Mouse (Mus musculus) ES-CJ7 (cell line): ENCODE data around the gene Slc30a2.

Experiments
- DNase-seq: peaks from one replicate; pipeline ENCODE4 v3.0.0; 2011; ENCODE audit warnings: low read depth, low spot score

The Slc30a2 gene

GRCm38 (mm10) chr4:134400206-134400605, 57.2 kb downstream of the Slc30a2 start:
- no peak for DNase-seq

- peak; percentile 71 for DNase-seq
Observed at GRCm38 (mm10) chr4:134401181-134401661, 58.2 kb downstream of the Slc30a2 start.

DNA sequence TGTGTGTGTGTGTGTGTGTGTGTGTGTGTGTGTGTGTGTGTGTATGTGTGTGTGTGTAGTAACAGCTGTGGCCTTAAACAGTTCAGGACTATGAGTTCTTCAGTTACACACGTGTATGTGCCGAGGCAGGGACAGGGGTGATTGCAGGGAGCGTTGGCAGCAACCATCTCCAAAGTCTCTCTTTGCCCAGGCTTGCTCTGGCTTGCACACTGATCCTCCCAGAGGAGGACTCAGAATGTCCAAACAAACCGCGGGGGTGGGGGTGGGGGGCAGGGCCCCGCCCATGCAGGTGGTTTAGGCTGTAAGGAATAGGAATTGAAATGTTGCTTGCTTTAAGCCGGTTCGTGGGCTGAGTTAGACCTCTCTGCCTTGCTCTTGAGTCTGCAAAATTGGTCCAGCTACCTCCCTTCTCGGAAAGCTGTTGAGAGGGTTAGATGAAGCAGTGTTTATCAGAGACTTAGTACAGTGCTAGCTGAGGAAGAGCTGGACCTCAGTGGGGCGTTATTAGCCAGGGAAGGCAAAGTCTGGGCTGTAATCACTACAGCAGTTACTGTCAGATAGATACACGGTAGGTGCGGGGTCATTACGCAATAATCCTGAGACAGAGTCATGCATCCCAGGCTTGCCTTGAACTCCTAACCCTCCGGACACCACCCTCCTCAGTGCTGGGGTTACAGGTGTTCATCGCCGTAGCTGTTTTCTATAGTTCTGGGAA, 59.0 kb downstream of the Slc30a2 start:
- DNase-seq: no peak

- no peak for DNase-seq
Observed at GRCm38 (mm10) chr4:134402571-134403262, 59.7 kb downstream of the Slc30a2 start.

- DNase-seq: no peak
Observed at GRCm38 (mm10) chr4:134403721-134404120, 60.7 kb downstream of the Slc30a2 start.
